8 mouse cellular contexts compared by ENCODE assay signal in the genomic region with DNA sequence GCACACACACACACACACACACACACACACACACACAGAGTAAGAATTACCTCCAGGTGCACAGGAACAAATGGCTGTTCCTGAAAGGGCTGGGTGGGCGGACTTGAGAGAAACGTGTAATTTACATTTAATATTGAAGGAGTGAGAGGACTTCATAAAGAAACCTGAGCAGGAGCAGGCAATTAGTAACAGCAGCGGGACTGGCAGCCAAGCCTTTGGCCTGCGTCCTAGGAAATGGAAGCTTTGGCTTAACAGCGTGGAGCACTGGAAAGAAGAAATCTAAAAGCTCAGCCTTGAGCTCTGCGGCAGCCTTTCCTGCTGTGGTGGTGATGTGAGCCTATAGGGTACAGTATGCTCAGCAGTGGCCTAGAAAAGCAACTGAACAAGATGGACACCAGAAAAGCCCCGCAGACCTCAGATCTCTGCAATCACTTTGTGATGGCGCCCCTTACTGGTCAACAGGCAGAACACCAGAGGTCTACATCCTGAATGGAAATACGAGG.
DNase-seq lines count a peak whose midpoint lies in the region; ATAC-seq and TF ChIP-seq lines count a peak whose summit lies in the region.

No protein-coding gene starts in this region.

- no peaks in the 10 kb centered on the region for H3K9me3 ChIP-seq in hindbrain, embryonic 15.5 days
- no peaks in the 10 kb centered on the region for H3K9me3 ChIP-seq in midbrain, postnatal 0 days (ENCODE audit: low read length)

- WGBS in hindbrain, embryonic 15.5 days, result 48% methylated on average over 9 of the region's 9 CpGs
- WGBS in midbrain, postnatal 0 days, result 53% methylated on average over 9 of the region's 9 CpGs

- no peaks in the 10 kb centered on the region for H3K36me3 ChIP-seq in hindbrain, embryonic 15.5 days
- no peaks in the 10 kb centered on the region for H3K36me3 ChIP-seq in midbrain, postnatal 0 days (ENCODE audit: insufficient read depth, low read length)

- H3K9ac ChIP-seq in hindbrain, embryonic 15.5 days, result no peak overlapping the region
- no peak overlapping the region for H3K9ac ChIP-seq in midbrain, postnatal 0 days (replicated peaks; ENCODE audit: low read length, poor library complexity, severe bottlenecking)

- peak; percentile 66 for TF ChIP-seq CTCF in left cerebral cortex, adult 2 months (IDR thresholded peaks at IDR 0.05)
- peak; percentile 71 for TF ChIP-seq CTCF in midbrain, postnatal 0 days (IDR thresholded peaks at IDR 0.05)

- H3K4me2 ChIP-seq in hindbrain, embryonic 15.5 days, result peak overlapping the region; percentile 27; the same call in 1 of the 2 replicates
- no peak overlapping the region for H3K4me2 ChIP-seq in midbrain, postnatal 0 days (ENCODE audit: low read depth, low read length, poor library complexity, severe bottlenecking)

- peak overlapping the region; percentile 76 for H3K27ac ChIP-seq in hindbrain, embryonic 15.5 days (replicated peaks)
- H3K27ac ChIP-seq in left cerebral cortex, adult 2 months, result peak overlapping the region; percentile 74; the same call in 1 of the 2 replicates
- peak overlapping the region; percentile 43 for H3K27ac ChIP-seq in midbrain, postnatal 0 days (ENCODE audit: low read depth, low read length)

- intact Hi-C loops in left cerebral cortex, adult 2 months (cut with DNase I), result loop anchor here (2.0 to 10.0 kb wide), 4 partner anchors 143 to 647 kb away; a partner anchor contains a TSS

- peaks cover 27% of the 10 kb centered on the region for H3K4me1 ChIP-seq in hindbrain, embryonic 15.5 days (replicated peaks)
- H3K4me1 ChIP-seq in midbrain, postnatal 0 days (ENCODE audit: insufficient read depth, low read length), result peaks cover 4% of the 10 kb centered on the region; the same call in 1 of the 2 replicates

- no peak overlapping the region for H3K4me3 ChIP-seq in hindbrain, embryonic 15.5 days
- H3K4me3 ChIP-seq in left cerebral cortex, adult 2 months, result peak overlapping the region; percentile 41
- no peak overlapping the region for H3K4me3 ChIP-seq in midbrain, postnatal 0 days (ENCODE audit: low read depth, low read length)

- ATAC-seq in hindbrain, embryonic 15.5 days (ENCODE audit: low FRiP score, low read depth), result peak; percentile 80
- peak; percentile 83 for ATAC-seq in midbrain, postnatal 0 days (ENCODE audit: low FRiP score)

- peak; percentile 22 for DNase-seq in ovary, postnatal 36 days (ENCODE audit: low spot score)
- no peak for DNase-seq in ovary, adult 18-20 months (ENCODE audit: low spot score)
- DNase-seq in embryo, embryonic 11.5 days (ENCODE audit: low read depth, low spot score), result peak; percentile 52
- DNase-seq in left cerebral cortex, adult 2 months (ENCODE audit: extremely low spot score in 1 of 2, low spot score in 2 of 2), result peak; percentile 45 to 57
- peak; percentile 92 for DNase-seq in midbrain, postnatal 0 days (ENCODE audit: low spot score)
- no peak for DNase-seq in thymus, postnatal 10 days (ENCODE audit: low spot score in 2 of 2)
- no peak for DNase-seq in urinary bladder, postnatal 25 days (ENCODE audit: low spot score)

- H3K27me3 ChIP-seq in hindbrain, embryonic 15.5 days, result no peaks in the 10 kb centered on the region
- H3K27me3 ChIP-seq in midbrain, postnatal 0 days (ENCODE audit: insufficient read depth, low read length), result no peaks in the 10 kb centered on the region

Comparison
In these comparisons a context has a peak if more than half of its experiments do, and no peak if none do; other contexts are left out.
1. DNase-seq: peak in ovary, postnatal 36 days (single experiment), embryo, embryonic 11.5 days (single experiment), left cerebral cortex, adult 2 months (2 of 2) and midbrain, postnatal 0 days (single experiment); none in ovary, adult 18-20 months (single experiment), thymus, postnatal 10 days (0 of 2) and urinary bladder, postnatal 25 days (single experiment).
2. Peak in every context shown above with its lines, with median percentiles within 50 percentile points of each other: H3K27ac ChIP-seq.